Mouse (Mus musculus): ENCODE measurements at regions not wholly inside any gene's neighbourhood (a gene's known extent, or its start where the extent isn't known, plus 50 kb on each side); places are given as distances from the start of the nearest gene placed in this dataset.

- Histone ChIP-seq H3K4me2 (ENCODE audit: low read depth, low read length) (no peak overlapping the region), H3K36me3 (ENCODE audit: control insufficient read depth, insufficient read depth, low read length) (no peaks in the 10 kb centered on the region), H3K4me3 (ENCODE audit: low read depth, low read length) (no peak overlapping the region), H3K27me3 (ENCODE audit: control insufficient read depth, insufficient read depth, low read length) (no peaks in the 10 kb centered on the region), H3K27ac (ENCODE audit: low read depth, low read length) (no peak overlapping the region), H3K9ac (replicated peaks; ENCODE audit: low read depth, low read length) (no peak overlapping the region), H3K4me1 (ENCODE audit: control insufficient read depth, insufficient read depth, low read length) (no peaks in the 10 kb centered on the region), H3K9me3 (ENCODE audit: control insufficient read depth, low read length) (no peaks in the 10 kb centered on the region)
- WGBS, result 92% methylated on average over 8 of the region's 8 CpGs
- ATAC-seq (ENCODE audit: low read depth), result no peak
These were observed 70.6 kb upstream of the Tnrc6c start for GRCm38 (mm10) chr11:117583478-117583877.

- H3K27ac ChIP-seq (ENCODE audit: low read depth, low read length), result no peak overlapping the region
- no peak overlapping the region for H3K4me3 ChIP-seq (ENCODE audit: low read depth, low read length)
- H3K9me3 ChIP-seq (ENCODE audit: control insufficient read depth, low read length), result no peaks in the 10 kb centered on the region
- 86% methylated on average over 5 of the region's 5 CpGs for WGBS
- H3K4me1 ChIP-seq (ENCODE audit: control insufficient read depth, insufficient read depth, low read length), result no peaks in the 10 kb centered on the region
- H3K9ac ChIP-seq (replicated peaks; ENCODE audit: low read depth, low read length), result no peak overlapping the region
- no peaks in the 10 kb centered on the region for H3K36me3 ChIP-seq (ENCODE audit: control insufficient read depth, insufficient read depth, low read length)
- no peak for ATAC-seq (ENCODE audit: low read depth)
- H3K4me2 ChIP-seq (ENCODE audit: low read depth, low read length), result no peak overlapping the region
- no peaks in the 10 kb centered on the region for H3K27me3 ChIP-seq (ENCODE audit: control insufficient read depth, insufficient read depth, low read length)
These were observed 68.5 kb upstream of the Tnrc6c start for GRCm38 (mm10) chr11:117585556-117585955.

DNA sequence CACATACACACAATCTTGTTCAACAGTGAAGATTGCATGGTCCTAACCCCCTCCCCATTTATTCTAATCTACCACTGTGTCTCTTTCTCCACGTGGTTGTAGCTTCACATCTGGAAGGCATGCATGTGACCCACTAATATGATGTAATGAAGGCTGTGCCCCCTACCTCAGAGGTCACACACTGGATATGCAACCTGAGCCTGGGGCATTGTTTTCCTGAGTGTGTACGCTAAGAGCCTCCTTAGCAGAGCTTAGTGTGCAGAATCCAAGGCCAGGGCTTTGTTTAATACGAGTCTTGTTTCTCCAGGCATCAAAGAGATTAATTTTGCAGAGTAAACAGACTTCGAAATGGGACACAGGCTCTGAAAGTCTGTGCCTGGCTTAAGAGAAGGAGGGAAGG lies 68.0 kb upstream of the Tnrc6c start:
- no peaks in the 10 kb centered on the region for H3K9me3 ChIP-seq (ENCODE audit: control insufficient read depth, low read length)
- H3K36me3 ChIP-seq (ENCODE audit: control insufficient read depth, insufficient read depth, low read length), result no peaks in the 10 kb centered on the region
- H3K4me2 ChIP-seq (ENCODE audit: low read depth, low read length), result no peak overlapping the region
- H3K27ac ChIP-seq (ENCODE audit: low read depth, low read length), result no peak overlapping the region
- H3K4me3 ChIP-seq (ENCODE audit: low read depth, low read length), result no peak overlapping the region
- no peak for ATAC-seq (ENCODE audit: low read depth)
- H3K9ac ChIP-seq (replicated peaks; ENCODE audit: low read depth, low read length), result no peak overlapping the region
- H3K27me3 ChIP-seq (ENCODE audit: control insufficient read depth, insufficient read depth, low read length), result no peaks in the 10 kb centered on the region
- no peaks in the 10 kb centered on the region for H3K4me1 ChIP-seq (ENCODE audit: control insufficient read depth, insufficient read depth, low read length)
- 61% methylated on average over 4 of the region's 4 CpGs for whole genome bisulfite sequencing

GRCm38 (mm10) chr11:117586857-117587425 lies 67.1 kb upstream of the Tnrc6c start:
- Histone ChIP-seq H3K4me2 (ENCODE audit: low read depth, low read length) (no peak overlapping the region), H3K27me3 (ENCODE audit: control insufficient read depth, insufficient read depth, low read length) (no peaks in the 10 kb centered on the region), H3K4me1 (ENCODE audit: control insufficient read depth, insufficient read depth, low read length) (no peaks in the 10 kb centered on the region), H3K27ac (ENCODE audit: low read depth, low read length) (0 out of 2 replicates have a peak overlapping the region, but pooled peaks have one; percentile 12), H3K9ac (replicated peaks; ENCODE audit: low read depth, low read length) (no peak overlapping the region), H3K9me3 (ENCODE audit: control insufficient read depth, low read length) (no peaks in the 10 kb centered on the region), H3K4me3 (ENCODE audit: low read depth, low read length) (no peak overlapping the region), H3K36me3 (ENCODE audit: control insufficient read depth, insufficient read depth, low read length) (no peaks in the 10 kb centered on the region)
- 67% methylated on average over 7 of the region's 7 CpGs for WGBS
- no peak for ATAC-seq (ENCODE audit: low read depth)

GRCm38 (mm10) chr11:117589006-117589405 lies 65.1 kb upstream of the Tnrc6c start:
- H3K27ac ChIP-seq (ENCODE audit: low read depth, low read length), result no peak overlapping the region
- no peaks in the 10 kb centered on the region for H3K9me3 ChIP-seq (ENCODE audit: control insufficient read depth, low read length)
- H3K27me3 ChIP-seq (ENCODE audit: control insufficient read depth, insufficient read depth, low read length), result no peaks in the 10 kb centered on the region
- no peaks in the 10 kb centered on the region for H3K4me1 ChIP-seq (ENCODE audit: control insufficient read depth, insufficient read depth, low read length)
- ATAC-seq (ENCODE audit: low read depth), result no peak
- no peaks in the 10 kb centered on the region for H3K36me3 ChIP-seq (ENCODE audit: control insufficient read depth, insufficient read depth, low read length)
- H3K4me2 ChIP-seq (ENCODE audit: low read depth, low read length), result no peak overlapping the region
- H3K9ac ChIP-seq (replicated peaks; ENCODE audit: low read depth, low read length), result no peak overlapping the region
- no peak overlapping the region for H3K4me3 ChIP-seq (ENCODE audit: low read depth, low read length)
- 76% methylated on average over 8 of the region's 8 CpGs for WGBS

- Histone ChIP-seq H3K4me2 (ENCODE audit: low read depth, low read length) (no peak overlapping the region), H3K4me3 (ENCODE audit: low read depth, low read length) (no peak overlapping the region), H3K4me1 (ENCODE audit: control insufficient read depth, insufficient read depth, low read length) (no peaks in the 10 kb centered on the region), H3K9ac (replicated peaks; ENCODE audit: low read depth, low read length) (no peak overlapping the region), H3K36me3 (ENCODE audit: control insufficient read depth, insufficient read depth, low read length) (no peaks in the 10 kb centered on the region), H3K27me3 (ENCODE audit: control insufficient read depth, insufficient read depth, low read length) (no peaks in the 10 kb centered on the region), H3K27ac (ENCODE audit: low read depth, low read length) (no peak overlapping the region), H3K9me3 (ENCODE audit: control insufficient read depth, low read length) (no peaks in the 10 kb centered on the region)
- ATAC-seq (ENCODE audit: low read depth), result no peak
- 85% methylated on average over 14 of the region's 14 CpGs for WGBS
These were observed 64.7 kb upstream of the Tnrc6c start for GRCm38 (mm10) chr11:117589422-117589821.

DNA sequence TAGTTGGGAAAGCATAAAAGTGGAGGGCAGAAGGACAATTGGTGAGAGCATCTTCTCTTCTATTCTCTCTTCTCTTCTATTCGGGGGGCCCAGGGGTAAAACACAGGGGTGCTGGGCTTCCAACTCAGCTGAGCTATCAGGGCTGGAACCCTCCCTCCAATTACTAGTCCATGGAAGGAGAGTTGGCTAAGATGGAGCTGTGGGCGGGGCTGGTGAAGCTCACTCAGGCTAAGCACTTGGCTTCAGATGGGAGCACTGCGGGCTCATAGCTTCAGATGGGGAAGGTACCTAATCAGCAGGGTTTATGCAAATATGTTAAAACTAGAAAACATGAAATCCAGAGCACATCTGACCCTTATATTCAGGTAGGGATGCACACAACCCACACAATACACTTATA lies 61.5 kb upstream of the Tnrc6c start:
- Histone ChIP-seq H3K9ac (replicated peaks; ENCODE audit: low read depth, low read length) (no peak overlapping the region), H3K27me3 (ENCODE audit: control insufficient read depth, insufficient read depth, low read length) (peaks cover 6% of the 10 kb centered on the region; the same call in 1 of the 2 replicates), H3K27ac (ENCODE audit: low read depth, low read length) (no peak overlapping the region), H3K36me3 (ENCODE audit: control insufficient read depth, insufficient read depth, low read length) (no peaks in the 10 kb centered on the region), H3K9me3 (ENCODE audit: control insufficient read depth, low read length) (no peaks in the 10 kb centered on the region), H3K4me2 (ENCODE audit: low read depth, low read length) (no peak overlapping the region), H3K4me3 (ENCODE audit: low read depth, low read length) (no peak overlapping the region), H3K4me1 (ENCODE audit: control insufficient read depth, insufficient read depth, low read length) (peaks cover 10% of the 10 kb centered on the region)
- 50% methylated on average over 3 of the region's 3 CpGs for WGBS
- ATAC-seq (ENCODE audit: low read depth), result no peak

GRCm38 (mm10) chr11:117596201-117596600 lies 57.9 kb upstream of the Tnrc6c start:
- H3K4me3 ChIP-seq (ENCODE audit: low read depth, low read length), result no peak overlapping the region
- no peaks in the 10 kb centered on the region for H3K9me3 ChIP-seq (ENCODE audit: control insufficient read depth, low read length)
- H3K27ac ChIP-seq (ENCODE audit: low read depth, low read length), result no peak overlapping the region
- H3K27me3 ChIP-seq (ENCODE audit: control insufficient read depth, insufficient read depth, low read length), result peaks cover 6% of the 10 kb centered on the region; the same call in 1 of the 2 replicates
- no peaks in the 10 kb centered on the region for H3K36me3 ChIP-seq (ENCODE audit: control insufficient read depth, insufficient read depth, low read length)
- WGBS, result 68% methylated on average over 6 of the region's 6 CpGs
- no peak overlapping the region for H3K4me2 ChIP-seq (ENCODE audit: low read depth, low read length)
- peaks cover 40% of the 10 kb centered on the region for H3K4me1 ChIP-seq (ENCODE audit: control insufficient read depth, insufficient read depth, low read length)
- no peak overlapping the region for H3K9ac ChIP-seq (replicated peaks; ENCODE audit: low read depth, low read length)
- no peak for ATAC-seq (ENCODE audit: low read depth)

DNA sequence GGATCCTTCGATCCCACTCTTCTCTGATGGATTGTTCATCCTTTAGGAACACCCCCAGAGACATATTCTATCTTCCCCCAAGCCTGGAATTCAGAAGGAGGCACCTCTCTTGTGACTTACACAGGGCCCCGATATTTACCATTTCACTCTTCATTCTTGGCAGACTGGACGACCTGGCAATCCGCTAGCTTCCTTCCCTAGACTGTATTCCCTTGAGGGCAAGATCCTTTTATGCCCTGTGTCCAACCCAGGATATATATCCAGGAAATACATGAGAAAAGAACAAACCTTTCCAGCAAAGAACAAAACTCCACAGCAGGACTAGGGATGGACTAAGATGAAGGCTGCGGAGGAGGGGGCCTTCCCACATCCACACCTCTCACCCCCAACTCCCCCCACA lies 56.3 kb upstream of the Tnrc6c start:
- H3K36me3 ChIP-seq (ENCODE audit: control insufficient read depth, insufficient read depth, low read length), result no peaks in the 10 kb centered on the region
- H3K9me3 ChIP-seq (ENCODE audit: control insufficient read depth, low read length), result no peaks in the 10 kb centered on the region
- peak overlapping the region; percentile 90 for H3K27ac ChIP-seq (ENCODE audit: low read depth, low read length)
- H3K27me3 ChIP-seq (ENCODE audit: control insufficient read depth, insufficient read depth, low read length), result peaks cover 6% of the 10 kb centered on the region; the same call in 1 of the 2 replicates
- peak overlapping the region; percentile 23 for H3K4me2 ChIP-seq (ENCODE audit: low read depth, low read length)
- H3K9ac ChIP-seq (replicated peaks; ENCODE audit: low read depth, low read length), result peak overlapping the region; percentile 39
- H3K4me3 ChIP-seq (ENCODE audit: low read depth, low read length), result no peak overlapping the region
- H3K4me1 ChIP-seq (ENCODE audit: control insufficient read depth, insufficient read depth, low read length), result peaks cover 40% of the 10 kb centered on the region
- peak; percentile 25; the same call in 1 of the 2 replicates for ATAC-seq (ENCODE audit: low read depth)
- 16% methylated on average over 5 of the region's 5 CpGs for WGBS
